Mouse (Mus musculus): ENCODE results near the gene Mei1. TPM values are rescaled to one million over a fixed set of nuclear protein-coding genes. Genes with fewer than 3 reads are reported as not detected.

Mei1 gene
- total RNA-seq, 2 experiments from 2014 or later, result 0.09 TPM; not detected in 1

GRCm38 (mm10) chr15:82170437-82171377, 100.9 kb downstream of the Mei1 start:
- DNase-seq (ENCODE audit: low spot score), result no peak

- no peak for DNase-seq (ENCODE audit: low spot score)
Measured at GRCm38 (mm10) chr15:82172648-82173047, 102.9 kb downstream of the Mei1 start.

- no peak for DNase-seq (ENCODE audit: low spot score)
Measured at GRCm38 (mm10) chr15:82175091-82175490, 105.3 kb downstream of the Mei1 start.

Other genes starting within 250 kb of the Mei1 start
- 100 to 1,000 TPM in 1 of 2 experiments, 10 to 100 TPM in 1; 89.1 to 174 TPM for gene Tob2, start 211.2 kb upstream of the Mei1 start, total RNA-seq (2021)
- 10 to 100 TPM; 35.5 to 35.7 TPM for gene Phf5a, start 198.1 kb upstream of the Mei1 start, total RNA-seq (2021)
- 1,000 to 10,000 TPM; 1,165 to 1,199 TPM for gene Aco2, start 197.7 kb upstream of the Mei1 start, total RNA-seq (2021)
- gene Polr3h, start 143.8 kb upstream of the Mei1 start, total RNA-seq (2021), result 1 to 10 TPM; 5.8 to 7.2 TPM
- 1 to 10 TPM; 1.0 to 1.5 TPM for gene Csdc2, start 133.2 kb upstream of the Mei1 start, total RNA-seq (2021)
- 10 to 100 TPM; 14.1 to 16.7 TPM for gene Pmm1, start 109.1 kb upstream of the Mei1 start, total RNA-seq (2021)
- not detected for gene 1700029P11Rik, start 89.5 kb upstream of the Mei1 start, total RNA-seq (2021)
- gene Xrcc6, start 82.2 kb upstream of the Mei1 start, total RNA-seq (2021), result 10 to 100 TPM; 22.9 to 25.3 TPM
- gene Desi1, start 36.1 kb upstream of the Mei1 start, total RNA-seq (2021), result 10 to 100 TPM; 16.7 to 17.6 TPM
- 10 to 100 TPM; 48.7 to 51.4 TPM for gene Snu13, start 22.4 kb upstream of the Mei1 start, total RNA-seq (2021)
- gene 4930407I10Rik, start 10.8 kb upstream of the Mei1 start, total RNA-seq (2021), result not detected
- gene Ccdc134, start 57.9 kb downstream of the Mei1 start, total RNA-seq (2021), result 10 to 100 TPM in 1 of 2 experiments, 1 to 10 TPM in 1; 8.8 to 10.1 TPM
- 10 to 100 TPM in 1 of 2 experiments, 1 to 10 TPM in 1; 9.9 to 12.9 TPM for gene Srebf2, start 77.2 kb downstream of the Mei1 start, total RNA-seq (2021)
- gene Shisa8, start 142.8 kb downstream of the Mei1 start, total RNA-seq (2021), result not detected
- not detected for gene Tnfrsf13c, start 154.4 kb downstream of the Mei1 start, total RNA-seq (2021)
- gene Cenpm, start 174.8 kb downstream of the Mei1 start, total RNA-seq (2021), result not detected
- gene 1500009C09Rik, start 182.4 kb downstream of the Mei1 start, total RNA-seq (2021), result not detected
- under 1 TPM; 0.32 to 0.55 TPM for gene Sept3, start 204.9 kb downstream of the Mei1 start, total RNA-seq (2021)
- not detected for gene Wbp2nl, start 229.0 kb downstream of the Mei1 start, total RNA-seq (2021)

Data from gastrocnemius, adult 18-20 months (tissue).